Mouse (Mus musculus): ENCODE data around the gene Olfr78. TPM values are rescaled to one million over a fixed set of nuclear protein-coding genes. Genes with fewer than 3 reads are reported as not detected.

Gene Olfr78
- under 1 TPM; 0.59 to 0.65 TPM for total RNA-seq (2021)
- long read RNA-seq, experiment 1, partial matches to known transcripts, result 0 of 2 reads
- long read RNA-seq, experiment 1, other reads (novel, unspliced or antisense), result 2 of 2 reads
- long read RNA-seq, experiment 2, partial matches to known transcripts, result 0 of 1 reads
- long read RNA-seq, experiment 2, other reads (novel, unspliced or antisense), result 1 of 1 reads

GRCm38 (mm10) chr7:102759266-102759665, at the start of gene Olfr78, which contains the start of gene Olfr560:
TSS of gene Olfr78 (minus strand) at chr7:102759471.
TSS of gene Olfr560 (minus strand) at chr7:102759366.
- no peak for DNase-seq (ENCODE audit: low spot score in 2 of 2)

GRCm38 (mm10) chr7:102803180-102803579, 43.9 kb upstream of the Olfr78 start, which contains the start of gene Olfr564:
TSS of gene Olfr564 (plus strand) at chr7:102803480.
- DNase-seq (ENCODE audit: low spot score in 2 of 2), result no peak

- no peak for DNase-seq (ENCODE audit: low spot score in 2 of 2)
These were observed 11.7 kb upstream of the Olfr78 start, which contains the start of gene Olfr561 for GRCm38 (mm10) chr7:102770921-102771320. TSS of gene Olfr561 (plus strand) at chr7:102771221.

- no peak for DNase-seq (ENCODE audit: low spot score in 2 of 2)
These were observed 7.2 kb downstream of the Olfr78 start for GRCm38 (mm10) chr7:102752086-102752485.

- DNase-seq (ENCODE audit: low spot score in 2 of 2), result no peak
These were observed 21.6 kb downstream of the Olfr78 start for GRCm38 (mm10) chr7:102737705-102738104.

- no peak for DNase-seq (ENCODE audit: low spot score in 2 of 2)
These were observed 25.5 kb downstream of the Olfr78 start for GRCm38 (mm10) chr7:102733793-102734192.

- DNase-seq (ENCODE audit: low spot score in 2 of 2), result no peak
These were observed 31.9 kb downstream of the Olfr78 start, which contains the start of gene Olfr559 for GRCm38 (mm10) chr7:102727391-102727790. TSS of gene Olfr559 (minus strand) at chr7:102727491.

GRCm38 (mm10) chr7:102718970-102719369, 40.3 kb downstream of the Olfr78 start, which contains the start of gene Olfr33:
TSS of gene Olfr33 (minus strand) at chr7:102719070.
- no peak for DNase-seq (ENCODE audit: low spot score in 2 of 2)

GRCm38 (mm10) chr7:102701915-102702314, 57.4 kb downstream of the Olfr78 start, which contains the start of gene Olfr558:
TSS of gene Olfr558 (plus strand) at chr7:102702215.
- no peak for DNase-seq (ENCODE audit: low spot score in 2 of 2)

- no peak for DNase-seq (ENCODE audit: low spot score in 2 of 2)
These were observed 60.8 kb downstream of the Olfr78 start for GRCm38 (mm10) chr7:102698461-102698860.

GRCm38 (mm10) chr7:102695358-102696125, 63.7 kb downstream of the Olfr78 start, which contains the start of gene Olfr557:
TSS of gene Olfr557 (plus strand) at chr7:102695910.
- DNase-seq (ENCODE audit: low spot score in 2 of 2), result peak; percentile 19 to 46

Other genes starting within 250 kb of the Olfr78 start
- not detected for gene Olfr547, start 224.7 kb downstream of the Olfr78 start, total RNA-seq (2021)
- not detected for gene Olfr548-ps1, start 218.6 kb downstream of the Olfr78 start, total RNA-seq (2021)
- not detected for gene Olfr549, start 209.6 kb downstream of the Olfr78 start, total RNA-seq (2021)
- gene Trim21, start 194.0 kb downstream of the Olfr78 start, total RNA-seq (2021), result 1 to 10 TPM; 2.6 to 2.8 TPM
- gene Olfr550, start 188.0 kb downstream of the Olfr78 start, total RNA-seq (2021), result under 1 TPM; 0.19 to 0.70 TPM
- gene Olfr551, start 167.6 kb downstream of the Olfr78 start, total RNA-seq (2021), result not detected
- under 1 TPM in 1 of 2 experiments, not detected in 1; 0.09 TPM for gene Olfr552, start 161.7 kb downstream of the Olfr78 start, total RNA-seq (2021)
- gene Olfr553, start 141.3 kb downstream of the Olfr78 start, total RNA-seq (2021), result not detected
- gene Olfr554, start 121.0 kb downstream of the Olfr78 start, total RNA-seq (2021), result not detected
- gene Olfr555, start 100.6 kb downstream of the Olfr78 start, total RNA-seq (2021), result not detected
- gene Olfr556, start 94.6 kb downstream of the Olfr78 start, total RNA-seq (2021), result not detected
- 1 to 10 TPM; 3.0 to 4.6 TPM for gene Trim68, start 72.1 kb downstream of the Olfr78 start, total RNA-seq (2021)
- not detected for gene Olfr557, start 63.6 kb downstream of the Olfr78 start, total RNA-seq (2021)
- under 1 TPM; 0.16 to 0.40 TPM for gene Olfr558, start 57.3 kb downstream of the Olfr78 start, total RNA-seq (2021)
- gene Olfr33, start 40.4 kb downstream of the Olfr78 start, total RNA-seq (2021), result not detected
- gene Olfr559, start 32.0 kb downstream of the Olfr78 start, total RNA-seq (2021), result not detected
- gene Olfr560, start 105 bp downstream of the Olfr78 start, total RNA-seq (2021), result under 1 TPM; 0.16 to 0.49 TPM
- gene Olfr561, start 11.8 kb upstream of the Olfr78 start, total RNA-seq (2021), result not detected
- gene Olfr564, start 44.0 kb upstream of the Olfr78 start, total RNA-seq (2021), result not detected
- gene Olfr566, start 99.3 kb upstream of the Olfr78 start, total RNA-seq (2021), result not detected
- not detected for gene Olfr568, start 117.7 kb upstream of the Olfr78 start, total RNA-seq (2021)
- gene Olfr569, start 131.4 kb upstream of the Olfr78 start, total RNA-seq (2021), result not detected
- not detected for gene Olfr570, start 135.1 kb upstream of the Olfr78 start, total RNA-seq (2021)
- gene Olfr571, start 158.1 kb upstream of the Olfr78 start, total RNA-seq (2021), result not detected
- not detected for gene Olfr572, start 164.9 kb upstream of the Olfr78 start, total RNA-seq (2021)
- gene Olfr573-ps1, start 183.1 kb upstream of the Olfr78 start, total RNA-seq (2021), result not detected
- gene Olfr574, start 189.0 kb upstream of the Olfr78 start, total RNA-seq (2021), result not detected
- not detected for gene Olfr575, start 199.3 kb upstream of the Olfr78 start, total RNA-seq (2021)
- gene Olfr576, start 203.2 kb upstream of the Olfr78 start, total RNA-seq (2021), result not detected
- not detected for gene Olfr577, start 216.5 kb upstream of the Olfr78 start, total RNA-seq (2021)
- gene Olfr578, start 229.9 kb upstream of the Olfr78 start, total RNA-seq (2021), result not detected